Mouse (Mus musculus) left cerebral cortex, adult 18-20 months (tissue): ENCODE results near the gene Pcmtd2. TPM values are rescaled to one million over a fixed set of nuclear protein-coding genes. Genes with fewer than 3 reads are reported as not detected.

Source experiments
- total RNA-seq, 2 experiments: library from RNA; stranded (reverse); gene quantifications; 2 replicates each; pipeline ENCODE4 v1.2.3; 2021

The Pcmtd2 gene
- total RNA-seq, 2 experiments from 2014 or later: 81.2 to 83.6 TPM

Other genes starting within 250 kb of the Pcmtd2 start
- 10 to 100 TPM; 57.5 to 60.3 TPM for gene Prpf6, start 246.0 kb upstream of the Pcmtd2 start, total RNA-seq
- 10 to 100 TPM; 70.4 to 77.9 TPM for gene Zfp512b, start 245.1 kb upstream of the Pcmtd2 start, total RNA-seq
- gene Samd10, start 238.6 kb upstream of the Pcmtd2 start, total RNA-seq: 10 to 100 TPM; 20.8 to 23.5 TPM
- under 1 TPM; 0.67 to 0.80 TPM for gene Gm29797, start 180.8 kb upstream of the Pcmtd2 start, total RNA-seq
- gene Sox18, start 166.2 kb upstream of the Pcmtd2 start, total RNA-seq: 10 to 100 TPM; 14.2 to 14.3 TPM
- gene Tcea2, start 157.5 kb upstream of the Pcmtd2 start, total RNA-seq: 10 to 100 TPM; 58.3 to 59.3 TPM
- 10 to 100 TPM; 29.3 to 30.7 TPM for gene Rgs19, start 143.9 kb upstream of the Pcmtd2 start, total RNA-seq
- gene Lkaaear1, start 139.4 kb upstream of the Pcmtd2 start, total RNA-seq: not detected
- 10 to 100 TPM; 57.5 to 61.9 TPM for gene Oprl1, start 122.8 kb upstream of the Pcmtd2 start, total RNA-seq
- gene Myt1, start 74.5 kb upstream of the Pcmtd2 start, total RNA-seq: 10 to 100 TPM; 10.4 to 15.5 TPM
- gene Polr3k, start 26.5 kb downstream of the Pcmtd2 start, total RNA-seq: 10 to 100 TPM; 28.5 to 31.9 TPM
- gene Gm14496, start 153.3 kb downstream of the Pcmtd2 start, total RNA-seq: not detected